Mouse (Mus musculus): ENCODE data around the gene Fen1. TPM values are rescaled to one million over a fixed set of nuclear protein-coding genes. Genes with fewer than 3 reads are reported as not detected.

Gene Fen1
- polyA plus RNA-seq, 1 experiment: 7.0 TPM

DNA sequence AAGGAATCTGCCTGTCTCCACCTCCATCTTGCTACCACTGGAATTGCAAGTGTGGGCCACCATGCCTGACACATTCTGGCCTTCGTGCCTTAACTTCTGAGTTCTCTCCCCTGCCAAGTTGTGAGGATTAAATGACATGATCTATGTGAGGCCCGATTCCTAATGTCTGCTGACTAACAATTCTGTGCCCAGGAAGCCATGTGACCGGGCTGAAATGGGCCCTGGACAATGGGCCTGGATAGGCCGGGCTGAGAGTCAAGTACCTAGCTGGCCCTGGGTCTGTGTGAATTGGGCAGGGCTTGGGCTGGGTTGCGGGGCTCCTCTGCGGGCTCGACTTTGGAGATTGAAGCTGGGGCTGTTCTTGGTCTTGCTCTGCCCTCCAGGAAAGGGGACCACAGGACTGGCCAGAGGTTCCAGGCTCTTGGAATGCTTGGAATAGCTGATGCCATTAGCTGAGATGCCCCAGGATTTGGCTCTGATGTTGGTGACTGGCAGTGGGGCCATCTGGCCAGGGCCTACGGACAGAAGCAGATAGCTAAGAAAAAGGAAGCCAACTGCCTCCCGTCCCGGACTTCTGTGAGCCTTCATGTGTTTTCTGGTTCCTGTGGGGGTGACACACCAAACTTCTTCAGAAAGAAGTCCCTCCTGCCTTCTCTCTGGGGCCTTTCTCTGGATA is 10.0 kb upstream of the Fen1 start:
- DNase-seq (ENCODE audit: low spot score): no peak

DNA sequence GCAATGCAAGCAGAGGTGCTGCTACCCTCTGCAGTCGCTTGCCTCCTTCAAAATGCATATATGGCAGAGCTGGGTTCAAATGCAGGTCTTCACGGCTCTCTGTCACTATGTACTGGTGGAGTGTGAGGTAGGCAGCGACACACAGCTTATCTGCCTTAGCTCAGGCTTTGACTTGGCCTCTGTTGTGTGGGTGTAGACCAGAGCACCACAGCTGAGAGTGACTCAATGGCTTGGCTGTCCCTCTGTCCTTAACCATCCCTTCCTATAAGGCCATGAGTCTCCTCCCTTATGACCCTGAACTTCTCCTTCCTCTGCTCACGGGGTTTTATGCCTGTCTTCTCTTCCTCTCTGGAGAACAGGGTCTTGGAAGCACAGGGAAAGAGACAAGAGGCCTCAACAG is 6.9 kb upstream of the Fen1 start:
- DNase-seq (ENCODE audit: low spot score): no peak

DNA sequence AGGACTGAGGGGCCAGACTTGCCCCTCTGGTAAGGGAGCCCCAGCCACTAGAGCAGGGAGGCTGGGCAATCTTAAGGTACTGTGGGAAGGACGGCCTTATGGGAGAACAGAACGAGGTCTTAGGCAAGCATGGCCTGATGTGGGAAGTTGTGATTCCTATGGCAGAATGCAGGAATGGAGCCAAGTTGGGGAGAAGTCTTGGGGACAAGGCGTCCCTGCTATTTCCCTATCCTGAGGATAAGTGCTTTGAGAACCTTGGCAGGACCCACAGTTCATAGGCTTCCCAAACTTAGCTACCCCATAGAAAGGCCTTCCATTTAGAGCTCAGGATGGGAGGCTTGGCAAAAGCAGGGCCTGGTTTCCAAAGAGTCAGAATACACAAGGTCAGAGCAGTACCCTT is 4.9 kb upstream of the Fen1 start:
- no peak for DNase-seq (ENCODE audit: low spot score)

DNA sequence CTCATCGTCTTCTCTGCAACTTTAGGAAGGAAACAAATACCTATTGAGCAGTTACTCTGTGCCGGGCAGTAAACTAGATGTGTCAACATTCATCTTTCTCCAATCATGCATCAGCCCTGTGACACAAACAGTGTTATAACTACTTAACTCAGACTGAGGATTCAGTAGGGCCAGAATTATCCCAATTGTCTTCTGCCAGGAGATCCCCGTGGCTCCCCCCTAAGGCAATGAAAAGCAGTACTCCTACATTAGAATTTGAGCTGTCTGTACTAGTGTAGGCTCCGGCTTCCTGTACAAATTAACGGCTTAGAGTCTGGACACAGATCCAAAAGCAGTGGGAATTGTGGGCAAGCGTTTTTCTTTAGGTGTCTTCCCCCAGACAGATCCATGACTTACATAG is 1.1 kb upstream of the Fen1 start:
- DNase-seq (ENCODE audit: low spot score): no peak

DNA sequence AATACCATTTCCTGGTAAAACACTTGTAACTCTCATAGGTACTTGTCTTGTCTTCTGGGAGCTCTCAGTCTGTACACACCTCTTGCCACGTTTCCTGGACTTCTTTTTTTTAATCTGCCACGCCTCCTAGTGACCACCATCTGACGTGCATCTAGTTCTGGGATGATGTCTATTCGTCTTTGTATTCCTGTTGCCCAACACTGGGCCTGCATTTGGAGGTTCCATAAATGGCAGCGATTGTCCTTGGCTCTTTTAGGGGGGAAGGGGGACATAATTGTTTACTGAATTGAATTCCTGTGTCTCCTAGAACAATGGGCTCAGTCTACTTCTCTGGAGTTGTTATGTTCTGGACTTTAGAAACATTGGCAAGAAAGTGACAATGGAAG is 640 bp upstream of the Fen1 start:
- no peak for DNase-seq (ENCODE audit: low spot score)

DNA sequence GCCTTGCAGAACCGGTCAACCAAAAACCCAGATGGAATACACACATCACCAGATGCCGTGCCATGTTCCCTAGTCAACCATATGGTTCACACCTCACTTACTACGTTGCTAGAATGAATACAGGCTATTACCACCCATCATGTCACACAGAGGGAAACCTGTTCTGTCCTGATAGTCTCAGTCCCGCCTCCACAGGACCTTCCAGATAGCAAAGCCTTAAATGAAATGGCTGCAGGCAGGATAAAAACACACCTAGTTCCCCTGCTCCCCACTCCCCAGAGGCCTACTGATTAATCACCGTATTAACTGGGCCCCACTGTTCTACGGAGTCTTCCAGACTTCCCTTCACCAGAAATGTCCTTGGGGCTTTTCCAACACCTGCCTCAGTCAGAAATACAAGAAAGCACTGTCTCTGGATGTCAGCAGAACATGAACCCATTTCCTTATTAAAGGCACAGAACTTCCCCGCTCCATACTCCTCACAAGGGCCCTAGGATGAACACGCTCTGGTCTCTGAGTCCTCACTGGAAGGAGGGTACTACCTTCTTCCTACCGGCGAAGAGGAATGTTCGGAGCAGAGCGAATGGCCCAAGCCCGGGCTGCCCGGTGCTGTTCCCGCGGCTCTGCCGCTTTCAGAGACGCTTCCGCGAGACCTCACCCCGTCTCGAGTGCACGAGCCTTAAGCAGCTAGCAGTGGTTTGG is 672 bp downstream of the Fen1 start:
- no peak for DNase-seq (ENCODE audit: low spot score)

DNA sequence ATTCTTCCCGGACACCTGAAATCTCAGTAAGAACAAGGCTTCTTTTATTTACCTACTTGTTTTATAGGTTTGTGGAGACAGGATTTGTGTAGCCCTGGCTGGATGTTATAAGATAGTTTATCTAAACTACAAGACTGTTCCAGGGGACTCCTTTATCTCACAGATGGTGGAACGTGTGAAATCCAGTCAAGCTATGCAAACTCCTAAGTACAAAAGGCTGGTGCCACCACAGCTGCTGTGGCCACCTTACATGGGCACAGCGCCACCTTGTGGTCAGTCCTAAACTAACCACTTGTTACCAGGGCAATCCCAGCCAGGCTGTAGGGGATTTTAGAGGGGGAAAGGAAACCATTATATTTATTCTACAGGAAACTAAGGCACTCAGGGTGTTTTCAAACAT is 5.2 kb downstream of the Fen1 start:
- DNase-seq (ENCODE audit: low spot score): peak; percentile 62

DNA sequence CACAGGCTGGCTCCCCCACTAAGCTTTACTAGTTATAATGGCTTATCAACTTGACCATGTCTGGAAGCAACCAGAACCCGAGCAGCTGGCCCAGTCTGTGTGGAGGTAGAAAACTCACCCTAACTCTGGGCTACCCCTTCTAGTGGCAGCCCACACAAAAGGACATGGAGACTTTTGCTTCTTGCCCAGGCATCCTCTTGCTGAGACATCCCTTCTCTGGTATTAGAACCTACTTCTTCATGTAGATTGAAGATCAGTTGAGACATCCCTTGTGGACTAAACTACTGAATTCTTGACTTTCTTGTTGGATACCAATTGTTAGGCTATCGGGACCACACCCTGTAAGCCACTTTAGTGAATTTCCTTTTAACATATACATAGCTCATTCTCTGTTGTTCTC is 5.7 kb downstream of the Fen1 start:
- no peak for DNase-seq (ENCODE audit: low spot score)

DNA sequence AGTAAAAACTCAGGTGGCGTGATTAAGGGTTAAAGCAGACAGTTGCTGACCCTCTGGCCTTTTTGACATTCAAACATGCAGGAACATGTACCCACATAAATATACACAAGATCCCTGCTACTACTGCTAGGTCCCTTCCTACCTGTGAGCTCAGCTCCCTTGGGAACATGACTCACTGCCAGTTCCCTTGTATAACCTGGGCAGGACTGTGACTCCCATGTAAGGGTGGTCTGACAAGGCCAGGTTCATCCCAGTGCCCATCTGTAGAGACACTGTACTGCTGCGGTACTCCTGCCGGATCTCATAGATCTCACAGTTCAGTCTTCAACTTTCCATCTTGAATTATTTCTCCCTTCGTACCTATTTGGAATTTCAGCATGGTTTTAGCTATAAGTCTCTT is 6.8 kb downstream of the Fen1 start:
- DNase-seq (ENCODE audit: low spot score): no peak

DNA sequence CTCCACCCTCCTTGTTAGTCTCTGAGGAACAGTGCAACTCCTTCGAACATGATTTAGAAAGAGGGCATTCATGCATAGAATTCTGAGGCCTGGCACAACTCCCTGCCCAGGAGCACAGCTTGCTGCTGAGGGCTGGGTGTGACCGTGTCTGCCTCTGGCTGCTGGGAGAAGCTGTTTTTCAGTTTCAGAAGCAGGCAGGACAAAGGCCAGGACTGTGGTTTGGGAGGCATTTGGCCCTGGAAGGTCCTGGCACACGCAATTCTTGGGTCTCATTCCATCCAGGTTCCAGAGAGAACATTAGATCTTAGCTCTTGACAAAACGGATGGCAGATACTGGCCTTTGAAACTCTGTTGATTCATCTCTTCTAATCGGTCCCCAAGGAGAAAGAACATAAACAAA is 8.7 kb downstream of the Fen1 start:
- no peak for DNase-seq (ENCODE audit: low spot score)

DNA sequence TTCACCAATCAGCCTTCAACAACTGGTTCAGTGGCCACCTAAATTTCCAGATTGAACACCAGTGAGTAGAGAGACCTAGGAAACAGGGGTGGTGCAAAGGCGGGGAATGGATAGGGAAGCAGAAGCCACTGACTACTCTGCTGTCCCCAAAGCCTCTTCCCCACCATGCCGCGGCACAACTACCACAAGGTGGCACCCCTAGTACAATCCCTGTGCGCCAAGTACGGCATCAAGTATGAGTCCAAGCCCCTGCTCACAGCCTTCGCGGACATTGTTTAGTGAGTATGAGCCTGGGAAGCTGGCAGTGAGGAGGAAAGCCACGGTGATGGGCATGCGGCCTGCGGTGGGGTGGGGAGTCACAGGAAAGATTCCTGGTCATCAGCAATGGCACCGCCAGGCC is 9.6 kb downstream of the Fen1 start:
- DNase-seq (ENCODE audit: low spot score): no peak

DNA sequence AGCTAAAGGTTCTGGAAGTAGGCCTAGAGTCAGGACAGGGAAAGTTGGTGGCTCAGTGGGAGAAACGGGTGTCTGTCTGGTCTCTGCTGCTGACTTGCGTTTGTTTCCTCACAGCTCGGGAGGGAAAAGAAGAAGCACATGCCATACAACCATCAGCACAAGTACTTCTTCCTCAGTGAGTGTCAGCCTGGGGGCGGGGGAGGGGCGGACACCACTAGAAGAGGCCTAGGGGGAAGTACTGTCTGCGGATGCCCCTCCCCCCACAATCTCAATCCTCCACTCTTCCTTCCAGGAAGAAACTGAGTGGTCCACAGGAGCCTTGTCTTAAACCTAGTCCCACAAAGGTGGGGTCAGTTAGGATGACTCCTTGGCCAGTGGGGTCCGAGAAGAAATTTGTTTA is 12.6 kb downstream of the Fen1 start:
- no peak for DNase-seq (ENCODE audit: low spot score)

DNA sequence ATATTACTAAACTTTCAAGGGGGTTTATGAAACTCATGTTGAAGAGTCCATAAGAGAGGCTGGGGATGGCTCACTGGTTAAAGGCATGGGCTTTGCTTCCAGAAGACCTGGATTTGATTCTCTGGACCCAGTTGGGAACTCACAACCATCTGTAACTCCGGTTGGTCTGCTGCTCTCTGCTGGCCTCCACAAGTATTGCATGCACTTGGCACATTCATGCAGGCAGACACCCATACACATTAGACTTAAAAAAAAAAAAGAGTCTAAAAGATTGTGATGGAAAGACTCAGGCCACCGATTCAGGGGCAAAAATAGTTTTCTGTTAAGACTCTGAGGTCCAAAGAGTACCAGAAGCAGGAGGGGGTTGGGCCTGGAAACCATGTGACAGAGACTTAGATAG is 13.2 kb downstream of the Fen1 start:
- peak; percentile 45 for DNase-seq (ENCODE audit: low spot score)

DNA sequence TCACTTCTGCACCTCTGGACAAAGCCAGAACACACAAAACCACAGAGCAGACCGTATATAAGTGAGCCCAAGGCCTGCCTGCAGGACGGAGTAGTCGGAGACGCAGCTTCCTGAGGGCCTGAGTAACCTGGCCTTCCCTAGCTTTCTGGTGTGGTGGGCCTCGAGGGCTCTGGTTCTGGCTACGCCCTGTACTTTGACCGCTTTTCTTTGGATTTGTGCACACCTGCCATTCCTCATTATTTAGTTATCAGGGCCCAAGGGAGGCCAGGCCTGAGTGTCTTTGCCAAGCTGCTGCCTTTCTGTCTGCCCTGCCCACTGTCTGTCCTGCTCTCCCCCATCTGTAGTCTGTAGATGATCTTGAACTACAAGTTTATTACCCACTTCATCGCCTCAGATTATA is 14.0 kb downstream of the Fen1 start:
- no peak for DNase-seq (ENCODE audit: low spot score)

DNA sequence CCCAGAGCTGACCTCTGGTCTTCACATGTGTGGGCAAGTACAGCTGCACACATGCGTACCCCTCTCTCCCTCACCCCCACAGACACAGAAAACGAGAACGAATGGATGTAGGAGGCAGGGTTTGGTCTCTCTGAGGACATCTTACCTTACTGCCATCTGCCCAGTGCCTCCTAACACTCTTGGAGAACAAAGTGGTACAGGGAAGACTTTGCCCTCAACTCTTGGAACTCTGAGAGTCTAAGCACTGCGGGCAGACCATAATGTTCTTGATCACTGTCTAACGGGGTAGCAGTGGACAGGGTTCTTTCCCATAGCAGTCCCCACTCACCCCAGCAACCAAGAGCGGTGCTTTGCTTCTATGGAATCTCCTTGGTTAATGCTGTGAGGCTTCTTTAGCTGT is 14.9 kb downstream of the Fen1 start:
- no peak for DNase-seq (ENCODE audit: low spot score)

DNA sequence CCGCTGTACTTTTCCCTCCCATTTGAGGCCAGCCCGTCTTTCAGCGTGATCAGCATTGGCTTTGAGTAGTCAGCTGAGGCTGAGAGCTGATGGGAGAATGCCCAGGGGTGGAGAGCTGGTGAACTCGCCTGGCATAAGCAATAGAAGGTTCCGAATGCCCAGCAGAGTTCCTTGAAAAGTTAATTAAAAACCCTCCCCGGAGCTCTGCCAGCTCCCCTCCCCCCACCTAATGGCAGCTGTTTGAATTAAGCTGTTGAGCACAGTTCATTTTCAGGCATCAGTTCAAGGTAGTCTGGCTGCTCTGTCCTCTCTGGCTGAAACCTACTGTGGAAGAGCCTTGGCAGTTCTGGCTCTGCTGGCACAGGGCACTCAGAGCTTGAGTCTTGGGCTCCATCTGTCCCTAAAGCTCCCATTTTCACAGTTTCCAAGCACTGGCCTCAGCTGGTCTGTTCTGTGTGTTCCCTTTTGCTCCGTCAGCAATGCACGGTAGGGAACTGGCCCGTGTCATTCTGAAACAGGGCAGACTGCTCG is 15.6 kb downstream of the Fen1 start:
- DNase-seq (ENCODE audit: low spot score): no peak

DNA sequence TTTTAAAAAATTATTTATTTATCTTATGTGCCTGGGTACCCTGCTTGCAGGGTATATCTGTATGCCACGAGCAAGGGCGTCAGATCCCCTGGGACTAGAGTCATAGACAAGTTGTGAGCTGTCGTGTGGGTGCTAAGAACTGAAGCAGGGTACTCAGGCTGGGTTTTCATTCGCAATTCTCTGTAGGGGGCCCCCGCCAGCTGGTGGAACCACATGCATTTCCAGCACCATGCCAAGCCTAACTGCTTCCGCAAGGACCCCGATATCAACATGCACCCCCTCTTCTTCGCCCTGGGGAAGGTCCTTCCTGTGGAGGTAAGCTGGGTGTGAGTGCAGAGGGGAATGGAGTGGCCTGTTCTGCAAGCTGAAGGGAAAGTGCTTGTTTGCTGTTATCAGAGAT is 17.4 kb downstream of the Fen1 start:
- DNase-seq (ENCODE audit: low spot score): no peak

DNA sequence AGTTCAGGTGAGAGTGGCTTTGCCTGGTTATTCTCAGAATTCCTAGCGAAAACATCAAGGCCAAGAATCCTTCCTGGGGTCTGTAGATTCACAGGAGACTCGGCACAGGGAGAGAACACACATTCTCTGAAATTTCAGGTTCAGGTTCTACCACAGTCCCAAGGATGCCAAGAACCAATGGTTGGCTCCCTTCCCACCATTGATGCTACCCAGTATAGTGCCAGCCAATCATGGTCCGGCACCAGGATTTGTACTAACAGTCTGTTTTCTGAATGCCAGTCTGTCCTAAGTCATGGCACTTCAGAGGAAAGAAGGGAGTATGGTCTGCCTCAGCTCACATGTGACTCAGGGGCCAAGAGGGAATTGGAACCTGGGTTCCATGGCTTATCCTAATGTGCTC is 18.1 kb downstream of the Fen1 start:
- DNase-seq (ENCODE audit: low spot score): no peak

DNA sequence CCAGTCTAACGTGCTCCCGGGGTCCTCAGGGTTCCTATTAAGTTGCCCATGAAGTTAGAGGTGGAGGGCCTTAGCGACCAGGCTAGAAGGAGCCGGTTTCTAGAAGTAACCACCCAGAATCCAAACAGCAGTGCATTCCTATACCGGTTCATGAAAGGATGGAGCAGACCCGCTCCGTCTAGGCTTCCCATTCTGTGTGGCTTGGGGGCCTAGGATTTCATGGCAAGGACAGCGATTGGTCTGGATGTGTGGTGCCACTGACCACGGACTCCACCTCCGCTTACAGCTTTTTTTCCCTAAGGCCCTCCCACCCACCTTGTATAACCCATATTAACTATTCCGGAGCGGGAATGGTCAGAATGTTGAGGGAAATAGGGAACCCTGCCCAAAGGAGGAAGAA is 19.9 kb downstream of the Fen1 start:
- no peak for DNase-seq (ENCODE audit: low spot score)

DNA sequence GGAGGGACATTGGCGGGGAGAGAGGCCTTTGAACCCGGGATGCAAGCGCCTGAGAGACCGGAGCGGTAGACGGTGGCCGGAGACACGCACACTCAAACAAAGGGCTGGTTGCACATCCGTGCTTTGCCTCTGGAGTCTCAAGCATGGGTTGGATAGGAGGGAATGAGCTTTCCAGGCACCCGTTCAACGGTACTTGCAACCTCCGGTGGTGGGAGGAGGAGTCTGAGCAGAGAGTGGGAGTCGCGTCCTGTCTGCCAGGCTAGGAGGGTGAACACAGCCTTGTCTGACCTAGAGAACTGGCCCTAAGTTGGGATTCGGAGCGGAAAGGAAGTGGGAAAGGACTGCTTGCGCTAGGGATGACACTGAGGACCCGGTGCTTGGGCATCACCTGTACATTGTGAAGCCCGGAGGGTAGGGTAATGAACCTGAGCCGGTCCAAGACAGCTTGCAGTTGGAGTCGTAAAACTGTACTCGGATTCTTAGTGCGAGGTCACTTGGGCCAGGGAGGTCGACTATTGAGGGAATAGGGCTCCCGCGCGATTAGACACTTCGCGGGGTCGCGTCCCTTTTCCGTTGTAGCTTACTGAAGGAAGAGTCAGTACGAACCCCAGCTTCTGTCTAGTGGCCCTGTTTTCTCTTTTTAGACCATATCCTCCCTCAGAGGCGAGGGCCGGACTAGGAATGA is 20.5 kb downstream of the Fen1 start:
- peak; percentile 53 for DNase-seq (ENCODE audit: low spot score)

DNA sequence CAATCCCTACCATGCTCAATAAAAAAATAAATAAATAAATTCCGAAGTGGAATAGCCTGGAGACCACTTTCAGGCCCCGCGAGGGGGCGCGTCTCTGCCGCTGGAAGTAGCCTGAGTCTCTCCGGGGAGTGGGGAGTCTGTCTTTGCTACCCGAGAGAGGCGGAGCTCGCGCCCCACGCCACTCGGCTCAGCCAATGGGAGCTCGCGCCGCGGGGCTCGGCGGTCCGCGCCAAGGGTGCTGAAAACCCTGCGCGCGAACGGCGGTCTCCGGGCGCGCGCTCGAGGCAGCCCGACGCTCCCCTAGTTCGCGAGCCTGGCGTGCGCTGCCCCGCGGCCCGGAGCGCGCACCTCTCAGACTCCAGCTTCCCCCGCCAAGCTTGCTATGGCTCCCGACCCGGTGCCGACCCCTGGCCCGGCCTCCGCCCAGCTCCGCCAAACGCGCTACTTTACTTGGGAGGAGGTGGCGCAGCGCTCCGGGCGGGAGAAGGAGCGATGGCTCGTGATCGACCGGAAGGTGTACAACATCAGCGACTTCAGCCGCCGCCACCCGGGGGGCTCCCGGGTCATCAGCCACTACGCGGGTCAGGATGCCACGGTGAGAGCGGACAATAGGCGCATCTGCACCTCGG is 21.2 kb downstream of the Fen1 start, which contains the start of gene Fads1:
TSS of gene Fads1 (plus strand) at position 219 of the 629 bp plus-strand sequence.
- peak; percentile 88 for DNase-seq (ENCODE audit: low spot score)

DNA sequence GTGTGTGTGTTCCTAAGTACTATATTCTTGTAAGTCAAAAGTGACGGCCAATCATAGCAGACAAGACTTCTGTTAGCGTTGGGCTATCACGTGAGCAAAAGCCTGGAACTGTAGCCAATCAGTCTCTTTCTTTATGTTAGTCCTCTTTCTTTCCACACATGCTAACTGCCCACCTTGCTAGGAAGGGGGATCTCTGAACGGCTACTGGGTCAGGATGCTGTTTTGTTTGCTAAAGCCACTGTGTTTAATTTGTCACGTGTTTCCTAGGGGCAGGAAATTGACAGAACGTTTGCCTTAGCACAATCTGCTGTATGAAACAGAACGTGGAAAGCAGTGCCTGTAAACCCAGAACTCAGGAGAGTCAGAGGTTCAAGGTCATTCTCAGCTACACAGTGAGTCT is 21.8 kb downstream of the Fen1 start:
- DNase-seq (ENCODE audit: low spot score): no peak

DNA sequence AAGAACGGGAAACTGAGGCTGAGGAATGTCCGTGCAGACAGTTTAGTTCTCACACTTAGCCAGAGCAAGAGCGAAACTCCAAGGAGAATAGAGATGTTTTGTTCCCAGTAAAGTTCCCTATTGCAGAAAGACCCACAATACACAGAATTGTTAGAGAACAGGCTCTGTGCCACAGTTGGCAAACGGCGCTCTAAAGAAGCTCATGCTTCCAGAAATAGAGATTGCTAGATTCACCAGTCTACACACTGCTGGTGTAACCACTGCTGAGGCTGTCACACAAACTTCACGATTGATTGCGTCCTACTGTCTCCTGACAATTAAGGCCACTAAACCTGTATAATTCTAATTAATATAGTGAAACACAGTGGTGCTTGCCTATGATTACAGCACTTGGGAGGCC is 22.7 kb downstream of the Fen1 start:
- no peak for DNase-seq (ENCODE audit: low spot score)
